Mouse (Mus musculus) stomach, postnatal 0 days (tissue): ENCODE data around the gene Sh2d7. TPM values are rescaled to one million over a fixed set of nuclear protein-coding genes. Genes with fewer than 3 reads are reported as not detected.
A peak's percentile ranks its signal among the peaks of the same experiment; 100 is the strongest.

Source experiments
- ATAC-seq: fragments of 200-750 bp; cut with Nextera tagmentation; 2 replicates; pipeline ENCODE4 v1.8.0; 2017; ENCODE audit not compliant: low FRiP score, low TSS enrichment
- DNase-seq: peaks from one replicate; pipeline ENCODE4 v3.0.0-alpha.2; 2016; ENCODE audit warnings: low spot score
- H3K27ac ChIP-seq: fragments of 300-500 bp; sonication (generic); replicated peaks from 2 replicates; pipeline ENCODE4 v1.5.1; 2014; ENCODE audit warnings: mild to moderate bottlenecking, control low read depth
- H3K27me3 ChIP-seq: fragments of 300-500 bp; sonication (generic); 2 replicates; pipeline ENCODE4 v1.6.1; 2014; ENCODE audit warnings: low read length; ENCODE audit not compliant: control insufficient read depth, insufficient read depth
- H3K36me3 ChIP-seq: fragments of 300-500 bp; sonication (generic); 2 replicates; pipeline ENCODE4 v1.6.1; 2014; ENCODE audit warnings: low read length, mixed read lengths; ENCODE audit not compliant: control insufficient read depth, insufficient read depth
- H3K4me1 ChIP-seq: fragments of 300-500 bp; sonication (generic); replicated peaks from 2 replicates; pipeline ENCODE4 v1.6.1; 2014; ENCODE audit warnings: antibody characterized with exemption; ENCODE audit not compliant: control insufficient read depth, insufficient read depth
- H3K4me2 ChIP-seq: fragments of 300-500 bp; sonication (generic); replicated peaks from 2 replicates; pipeline ENCODE4 v1.6.1; 2014; ENCODE audit warnings: low read depth, mild to moderate bottlenecking, control low read depth, moderate library complexity
- H3K4me3 ChIP-seq: fragments of 300-500 bp; sonication (generic); 2 replicates; pipeline ENCODE4 v1.5.1; 2014; ENCODE audit warnings: low read depth, low read length, control low read depth
- H3K9ac ChIP-seq: fragments of 300-500 bp; sonication (generic); 2 replicates; pipeline ENCODE4 v1.6.1; 2014; ENCODE audit warnings: mild to moderate bottlenecking, low read length, control low read depth, mixed read lengths
- H3K9me3 ChIP-seq: fragments of 300-500 bp; sonication (generic); 2 replicates; pipeline ENCODE4 v1.6.1; 2016; ENCODE audit warnings: low read length; ENCODE audit not compliant: control insufficient read depth
- CTCF ChIP-seq: IDR thresholded peaks from 2 replicates; pipeline ENCODE4 v1.5.1; 2016; ENCODE audit warnings: antibody characterized with exemption, low read depth, mild to moderate bottlenecking, moderate library complexity
- EP300 ChIP-seq: optimal IDR thresholded peaks from 2 replicates; pipeline ENCODE3; 2016; ENCODE audit warnings: antibody characterized with exemption
- WGBS: fragments of 180-500 bp; shearing (Covaris S2); extraction: QIAGEN DNeasy Blood & Tissue Kit; methylation state at CpG from one replicate; pipeline ENCODE4 v1.1.7; 2014; 5-methylcytosine and 5-hydroxymethylcytosine counted together
- polyA plus RNA-seq: library from polyadenylated mRNA; unstranded; fragments of >200 nt; fragmentation: Nextera tagmentation; extraction: Ambion mirVana; gene quantifications from 2 replicates; pipeline ENCODE4 v1.2.1, GENCODE M21; 2015

Gene Sh2d7
- polyA plus RNA-seq, 1 experiment from 2014 or later = 0.04 TPM

- 89% methylated on average over 4 of the region's 4 CpGs for WGBS
- no peaks in the 10 kb centered on the region for H3K36me3 ChIP-seq
- H3K27ac ChIP-seq = no peak overlapping the region
- no peak overlapping the region for H3K4me2 ChIP-seq
- H3K9ac ChIP-seq = no peak overlapping the region
- no peak overlapping the region for H3K4me3 ChIP-seq
- no peak for ATAC-seq
- no peaks in the 10 kb centered on the region for H3K27me3 ChIP-seq
- no peak for DNase-seq
- no peaks in the 10 kb centered on the region for H3K4me1 ChIP-seq
- H3K9me3 ChIP-seq = no peaks in the 10 kb centered on the region
- TF ChIP-seq CTCF (no peak), EP300 (no peak)
Observed at GRCm38 (mm10) chr9:54544954-54545315, 6.2 kb downstream of the Sh2d7 start.

GRCm38 (mm10) chr9:54547536-54547935 lies 8.8 kb downstream of the Sh2d7 start:
- Histone ChIP-seq H3K4me1 (no peaks in the 10 kb centered on the region), H3K27ac (no peak overlapping the region), H3K9me3 (no peaks in the 10 kb centered on the region), H3K4me2 (no peak overlapping the region), H3K4me3 (no peak overlapping the region), H3K27me3 (no peaks in the 10 kb centered on the region), H3K9ac (no peak overlapping the region), H3K36me3 (no peaks in the 10 kb centered on the region)
- peak; percentile 59 for DNase-seq
- 11% methylated on average over 5 of the region's 5 CpGs for WGBS
- TF ChIP-seq EP300 = no peak
- peak; percentile 80 for TF ChIP-seq CTCF
- no peak for ATAC-seq

- H3K4me1 ChIP-seq = no peaks in the 10 kb centered on the region
- H3K36me3 ChIP-seq = no peaks in the 10 kb centered on the region
- DNase-seq (no peak), ATAC-seq (no peak)
- no peak overlapping the region for H3K9ac ChIP-seq
- no peaks in the 10 kb centered on the region for H3K9me3 ChIP-seq
- no peak overlapping the region for H3K4me2 ChIP-seq
- WGBS = 92% methylated on average over 6 of the region's 6 CpGs
- H3K27me3 ChIP-seq = no peaks in the 10 kb centered on the region
- H3K4me3 ChIP-seq = no peak overlapping the region
- H3K27ac ChIP-seq = no peak overlapping the region
- TF ChIP-seq CTCF (no peak), EP300 (no peak)
Observed at GRCm38 (mm10) chr9:54549433-54549832, 10.6 kb downstream of the Sh2d7 start.

GRCm38 (mm10) chr9:54552409-54552808 lies 13.6 kb downstream of the Sh2d7 start:
- no peaks in the 10 kb centered on the region for H3K27me3 ChIP-seq
- H3K4me2 ChIP-seq = no peak overlapping the region
- DNase-seq (peak; percentile 21), ATAC-seq (no peak)
- no peaks in the 10 kb centered on the region for H3K36me3 ChIP-seq
- H3K9ac ChIP-seq = no peak overlapping the region
- no peaks in the 10 kb centered on the region for H3K4me1 ChIP-seq
- WGBS = 24% methylated on average over 5 of the region's 5 CpGs
- no peaks in the 10 kb centered on the region for H3K9me3 ChIP-seq
- H3K27ac ChIP-seq = no peak overlapping the region
- H3K4me3 ChIP-seq = no peak overlapping the region
- no peak for TF ChIP-seq EP300
- TF ChIP-seq CTCF = peak; percentile 64

- H3K36me3 ChIP-seq = no peaks in the 10 kb centered on the region
- TF ChIP-seq CTCF (no peak), EP300 (no peak)
- no peak overlapping the region for H3K27ac ChIP-seq
- no peaks in the 10 kb centered on the region for H3K27me3 ChIP-seq
- no peak for DNase-seq
- H3K4me1 ChIP-seq = peaks cover 2% of the 10 kb centered on the region; the same call in 1 of the 2 replicates
- H3K9me3 ChIP-seq = no peaks in the 10 kb centered on the region
- ATAC-seq = no peak
- WGBS = 54% methylated on average over 2 of the region's 2 CpGs
- no peak overlapping the region for H3K9ac ChIP-seq
- H3K4me2 ChIP-seq = no peak overlapping the region
- no peak overlapping the region for H3K4me3 ChIP-seq
Observed at GRCm38 (mm10) chr9:54555044-54555443, 16.3 kb downstream of the Sh2d7 start.

GRCm38 (mm10) chr9:54558731-54559130 lies 19.9 kb downstream of the Sh2d7 start:
- WGBS = 79% methylated on average over 8 of the region's 8 CpGs
- no peaks in the 10 kb centered on the region for H3K27me3 ChIP-seq
- peaks cover 2% of the 10 kb centered on the region; the same call in 1 of the 2 replicates for H3K4me1 ChIP-seq
- no peak overlapping the region for H3K4me3 ChIP-seq
- TF ChIP-seq CTCF (no peak), EP300 (no peak)
- H3K4me2 ChIP-seq = no peak overlapping the region
- no peaks in the 10 kb centered on the region for H3K9me3 ChIP-seq
- no peaks in the 10 kb centered on the region for H3K36me3 ChIP-seq
- ATAC-seq (no peak), DNase-seq (no peak)
- no peak overlapping the region for H3K9ac ChIP-seq
- H3K27ac ChIP-seq = no peak overlapping the region
